Mouse (Mus musculus): ENCODE data around the gene Syt12.

The Syt12 gene

DNA sequence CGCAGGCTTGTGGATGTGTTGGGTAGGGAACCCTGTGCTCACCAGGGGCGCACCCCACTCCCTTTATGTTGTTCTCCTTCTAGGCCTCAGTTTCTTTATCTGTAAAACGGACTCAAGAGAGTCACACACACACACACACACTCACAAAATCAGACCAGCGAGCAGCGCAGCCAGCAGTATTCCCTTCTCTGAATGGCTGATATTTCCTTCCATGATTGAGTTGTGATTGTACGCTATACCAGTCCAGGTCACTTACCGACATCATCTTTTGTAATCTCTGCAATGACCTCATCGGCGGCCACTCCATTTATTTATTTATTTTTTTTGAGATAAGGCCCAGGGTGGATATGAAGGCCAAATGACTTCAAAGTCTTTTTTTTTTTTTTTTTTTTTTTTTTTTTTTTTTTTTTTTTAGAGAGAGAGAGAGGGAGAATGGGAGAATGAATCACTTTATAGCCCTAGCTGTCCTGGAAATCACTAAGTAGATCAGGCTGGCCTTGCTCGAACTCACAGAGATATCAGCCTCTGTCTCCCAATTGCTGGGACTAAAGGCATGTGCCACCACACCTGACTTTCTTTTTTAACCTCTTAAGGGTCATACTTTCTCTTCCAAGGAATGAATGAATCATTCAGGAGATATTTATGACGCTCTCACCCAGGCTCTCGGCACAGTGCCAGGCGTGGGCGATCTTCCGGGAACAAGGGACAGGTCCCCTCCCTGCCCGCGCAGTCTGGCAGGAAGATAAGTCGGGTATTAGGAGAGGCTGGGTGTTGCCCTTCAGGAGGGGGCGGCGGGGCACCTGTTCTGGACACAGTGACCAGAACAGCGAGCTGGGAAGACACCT, at the start of gene Syt12:
Syt12 (minus strand) TSS at position 103 of the 845 bp plus-strand sequence.
- DNase-seq (ENCODE audit: extremely low read depth, low read depth): peak; percentile 12

DNA sequence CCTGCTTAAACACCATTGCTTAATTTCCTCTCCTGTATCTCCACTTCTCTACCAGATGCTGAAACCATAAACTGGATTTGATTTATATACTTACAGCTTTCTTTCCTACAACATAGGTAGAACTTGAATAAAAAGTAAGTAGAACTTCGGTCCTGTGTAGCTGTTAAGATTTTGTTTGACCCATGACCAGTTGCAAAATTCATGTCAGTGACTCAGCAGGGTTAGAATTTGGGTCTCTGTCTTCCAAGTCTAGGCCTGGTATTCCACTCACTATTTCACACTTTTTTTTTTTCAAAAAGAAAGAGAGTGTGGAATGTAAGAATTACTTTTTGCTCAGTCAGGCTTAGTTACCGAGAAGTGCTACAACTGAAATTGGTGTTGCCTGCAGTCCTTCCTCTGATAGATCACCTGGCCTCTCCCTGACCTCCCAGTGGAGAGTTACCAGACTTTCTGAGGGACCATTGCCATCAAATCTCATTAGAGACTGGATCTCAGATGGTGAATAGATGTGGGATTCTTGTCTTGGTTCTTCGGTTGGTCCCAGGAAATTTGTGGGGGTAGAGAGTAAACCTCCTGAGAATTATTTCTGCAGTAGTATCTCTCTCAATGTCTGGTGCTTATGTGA, 44.3 kb upstream of the Syt12 start:
- DNase-seq (ENCODE audit: extremely low read depth, low read depth): no peak

DNA sequence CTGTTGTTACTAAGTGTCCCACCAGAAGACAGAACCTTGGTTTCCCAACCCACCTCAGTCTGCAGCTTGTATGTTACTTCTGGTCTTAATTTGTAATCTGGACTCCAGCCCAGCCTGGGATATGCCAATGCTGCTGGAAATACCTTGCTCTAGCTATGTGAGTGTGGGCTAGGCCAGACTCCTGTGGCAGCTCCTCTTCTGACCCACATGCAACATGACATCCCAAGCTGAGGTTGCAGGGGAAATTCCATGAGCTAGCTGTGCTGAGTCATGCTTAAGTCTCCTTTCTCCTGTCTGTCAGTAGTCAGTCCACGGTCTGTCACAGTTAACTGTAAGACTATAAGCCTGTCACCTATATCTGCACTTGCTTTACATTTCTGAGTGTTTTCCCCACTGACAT, 40.2 kb upstream of the Syt12 start:
- DNase-seq (ENCODE audit: extremely low read depth, low read depth): no peak

DNA sequence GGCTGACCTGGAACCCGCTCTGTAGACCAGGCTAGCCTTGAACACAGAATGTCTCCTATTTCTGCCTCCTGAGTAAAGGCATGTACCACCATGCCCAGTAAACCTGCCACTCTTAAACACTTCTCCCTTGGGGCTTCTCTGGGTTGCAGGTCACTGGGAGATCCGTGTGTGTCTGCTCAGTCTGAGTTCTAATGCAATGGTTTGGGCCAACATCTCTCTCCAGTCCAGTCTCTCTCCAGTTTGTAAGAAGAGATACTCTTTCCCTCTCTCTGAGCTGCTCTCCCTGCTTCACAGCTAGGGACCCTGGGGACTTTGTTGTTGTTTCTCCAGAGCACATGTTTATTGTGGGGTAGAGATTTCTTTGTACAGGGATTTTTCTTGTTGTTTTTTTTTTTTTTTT, 39.0 kb upstream of the Syt12 start:
- no peak for DNase-seq (ENCODE audit: extremely low read depth, low read depth)

DNA sequence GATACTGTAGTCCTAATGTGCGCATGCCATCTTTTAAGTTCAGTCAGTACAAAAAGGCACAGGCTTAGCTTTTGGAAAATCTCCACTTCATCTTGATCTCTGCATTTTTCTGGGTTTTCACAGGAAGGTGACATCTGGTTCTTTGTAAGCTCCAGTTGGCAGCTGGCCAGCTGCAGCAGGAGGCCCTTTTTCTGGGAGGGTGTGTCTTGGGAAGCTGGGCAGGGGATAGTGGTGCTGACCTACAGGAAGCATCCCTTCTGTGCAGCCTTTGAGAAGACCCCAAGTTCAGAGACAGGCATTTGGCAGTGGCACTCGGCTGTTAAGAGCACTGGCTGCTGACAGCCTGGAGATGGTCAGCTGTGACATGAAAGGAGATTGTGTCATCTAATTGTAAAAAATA, 38.5 kb upstream of the Syt12 start:
- no peak for DNase-seq (ENCODE audit: extremely low read depth, low read depth)

DNA sequence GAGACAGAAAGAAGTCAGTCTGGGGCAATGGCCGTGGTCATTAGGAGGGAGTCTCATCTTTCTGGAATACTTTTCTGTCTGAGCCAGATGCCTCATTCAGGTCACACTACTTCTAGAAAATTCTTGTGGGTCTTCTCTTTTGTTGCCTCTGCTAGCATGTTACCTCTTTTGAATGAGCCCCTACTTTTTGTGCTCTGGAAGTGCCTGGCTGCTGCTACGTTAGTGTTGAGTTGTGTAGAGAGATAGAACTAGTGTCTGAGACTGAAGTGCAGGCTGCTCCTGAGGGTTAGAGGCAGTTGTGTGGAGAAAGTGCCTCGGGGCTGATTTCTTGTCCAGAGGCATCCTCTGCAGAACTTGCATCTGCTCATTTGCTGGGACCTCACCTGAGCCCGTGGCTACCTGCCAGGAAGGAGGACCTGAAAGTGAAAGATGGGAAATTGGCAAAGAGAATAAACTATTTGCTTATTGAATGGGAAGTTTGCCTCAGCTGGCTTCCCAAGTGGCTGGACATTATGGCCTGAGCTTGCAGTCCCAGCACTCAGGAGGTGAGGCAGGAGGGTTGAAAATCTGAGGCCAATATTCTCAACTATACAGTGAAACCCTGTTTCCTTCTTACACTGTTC, 36.1 kb upstream of the Syt12 start:
- no peak for DNase-seq (ENCODE audit: extremely low read depth, low read depth)

DNA sequence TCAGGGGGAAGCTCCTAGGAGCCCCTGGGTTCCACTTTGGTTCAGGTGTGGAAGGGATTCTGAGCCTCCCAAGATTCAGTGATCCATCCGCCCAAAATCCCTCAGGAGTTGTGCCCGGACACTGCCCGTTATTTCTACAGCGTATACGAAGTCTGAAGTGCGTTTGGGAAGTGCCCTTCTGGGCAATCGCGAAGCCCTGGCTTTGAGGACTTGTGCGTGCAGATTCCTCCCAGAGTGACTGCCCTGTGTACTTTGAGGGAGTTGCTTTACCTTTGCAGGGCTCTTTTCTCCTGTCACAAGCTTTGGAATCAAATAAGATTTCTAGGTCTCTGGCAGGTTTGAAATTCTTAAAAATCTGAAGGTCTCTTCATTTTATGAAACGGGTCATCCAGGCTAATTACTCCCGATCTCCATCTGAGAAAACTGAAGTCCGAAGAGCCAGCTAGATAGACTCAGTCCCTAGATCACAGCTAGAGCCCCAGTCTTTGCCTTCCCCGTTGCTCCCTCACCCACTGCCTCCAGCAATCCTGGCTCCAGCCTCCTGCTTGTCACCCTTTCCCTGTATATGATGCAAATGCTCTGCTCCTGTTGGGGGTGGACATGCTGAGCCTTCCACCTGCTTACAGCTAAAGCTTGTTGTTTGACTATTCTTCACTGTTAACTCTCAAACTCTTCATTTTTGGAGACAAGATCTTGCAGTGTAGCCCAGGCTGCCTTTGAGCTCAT, 34.0 kb upstream of the Syt12 start:
- DNase-seq (ENCODE audit: extremely low read depth, low read depth): no peak

DNA sequence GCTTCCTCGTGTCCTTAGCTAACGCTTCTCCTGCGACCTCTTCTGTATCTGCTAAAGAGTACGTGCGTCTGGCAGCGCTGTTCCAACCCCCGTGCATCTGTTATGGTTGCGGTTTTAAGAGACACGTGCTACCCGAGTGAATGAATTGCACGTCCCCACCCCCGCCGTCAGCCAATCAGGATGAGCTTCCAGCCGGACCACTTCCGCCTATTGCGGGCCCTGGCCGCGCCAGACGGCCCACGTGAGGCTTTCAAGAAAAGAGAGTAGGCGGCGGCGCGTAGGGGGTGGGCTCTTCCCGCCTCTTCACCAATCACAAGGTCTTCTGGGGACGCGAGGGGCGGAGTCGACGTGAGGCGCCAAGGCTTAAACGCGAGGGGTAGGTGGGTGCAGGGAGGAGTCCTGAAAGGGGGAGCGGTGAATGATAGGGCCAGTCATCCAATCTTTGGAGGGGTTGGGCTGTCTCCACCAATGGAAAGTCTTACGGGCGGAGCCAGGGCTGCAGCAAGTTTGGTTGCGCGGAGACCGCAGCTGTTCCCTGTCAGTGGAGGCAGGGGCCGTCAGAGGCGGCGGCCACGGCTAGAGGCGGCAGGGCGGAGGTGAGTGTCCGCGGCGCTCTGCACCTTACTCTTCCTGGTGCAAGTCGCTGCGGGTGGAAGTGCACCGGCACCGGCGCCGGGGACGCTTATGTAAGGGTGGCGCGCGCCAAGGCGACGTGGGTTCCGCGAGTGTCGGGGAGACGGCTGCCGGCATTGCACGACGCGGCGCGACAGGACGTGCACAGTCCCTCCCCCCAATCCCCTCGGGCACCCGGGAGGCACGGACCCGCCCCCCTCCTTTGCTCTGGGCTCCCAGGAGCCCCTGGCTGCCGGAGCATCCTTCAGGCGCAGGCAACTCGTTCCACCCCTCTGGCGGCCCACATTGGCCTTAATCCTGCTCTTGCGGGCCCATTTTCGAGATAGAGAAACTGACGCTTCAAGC, 33.0 kb upstream of the Syt12 start, which contains the start of gene Pcx:
Pcx (plus strand) TSS at position 487 of the 978 bp plus-strand sequence.
- DNase-seq (ENCODE audit: extremely low read depth, low read depth): peak; percentile 99

DNA sequence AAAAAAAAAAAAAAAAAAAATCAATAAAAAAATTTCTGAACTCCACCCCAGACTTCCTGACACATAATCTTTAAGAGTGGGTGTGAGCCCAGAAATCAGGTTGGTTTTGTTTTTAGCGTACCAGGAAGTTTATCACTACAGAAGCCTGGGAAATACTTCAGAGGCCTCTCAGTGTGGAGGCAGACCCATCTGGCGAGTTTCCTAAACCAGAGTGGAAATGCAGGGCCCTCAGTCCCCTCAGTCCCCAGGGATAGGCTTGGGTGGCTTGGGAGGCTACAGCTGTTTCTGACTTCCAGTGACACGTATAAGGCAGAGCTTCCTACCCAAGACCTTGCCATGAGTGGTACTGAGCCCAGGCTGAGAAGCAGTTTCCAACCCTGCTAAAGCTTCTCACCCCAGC, 30.5 kb upstream of the Syt12 start:
- DNase-seq (ENCODE audit: extremely low read depth, low read depth): no peak

DNA sequence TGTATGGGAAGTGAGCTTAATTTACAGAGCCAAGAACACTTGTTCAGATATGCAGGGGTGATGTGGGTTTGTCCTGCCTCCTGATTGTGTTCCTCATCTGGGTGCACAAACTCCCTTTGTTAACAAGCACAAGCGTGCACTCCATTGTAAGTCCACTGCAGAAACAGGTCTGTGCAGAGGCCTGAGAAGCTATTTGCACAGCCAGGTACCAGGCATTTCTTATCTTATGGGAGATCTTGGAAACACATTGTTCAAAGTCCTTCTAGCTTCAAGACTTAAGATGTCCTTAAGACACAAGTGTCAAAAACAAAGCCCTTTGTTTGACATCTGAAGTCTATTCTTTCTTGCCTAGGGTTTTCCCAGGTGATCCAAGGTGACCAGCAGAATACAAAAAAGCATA, 27.6 kb upstream of the Syt12 start:
- DNase-seq (ENCODE audit: extremely low read depth, low read depth): no peak

DNA sequence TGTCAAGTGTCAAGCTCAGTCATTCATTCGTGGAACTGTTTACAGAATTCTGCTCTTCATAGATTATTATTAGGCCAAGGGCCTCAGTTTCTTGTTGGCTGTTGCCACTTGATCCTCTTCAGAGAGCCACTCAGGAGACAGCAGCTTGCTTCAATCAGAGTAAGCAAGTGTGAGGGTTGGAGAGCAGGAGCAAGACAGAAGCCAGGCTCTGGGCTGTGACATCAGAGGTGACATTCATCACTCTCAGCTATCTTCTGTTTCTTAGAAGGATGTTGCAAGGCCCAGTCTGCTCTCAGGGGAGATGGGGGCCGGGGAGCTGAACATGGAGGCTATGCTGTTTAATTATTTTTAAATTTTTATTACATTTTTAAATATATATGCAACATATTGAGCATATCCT, 25.5 kb upstream of the Syt12 start:
- no peak for DNase-seq (ENCODE audit: extremely low read depth, low read depth)

DNA sequence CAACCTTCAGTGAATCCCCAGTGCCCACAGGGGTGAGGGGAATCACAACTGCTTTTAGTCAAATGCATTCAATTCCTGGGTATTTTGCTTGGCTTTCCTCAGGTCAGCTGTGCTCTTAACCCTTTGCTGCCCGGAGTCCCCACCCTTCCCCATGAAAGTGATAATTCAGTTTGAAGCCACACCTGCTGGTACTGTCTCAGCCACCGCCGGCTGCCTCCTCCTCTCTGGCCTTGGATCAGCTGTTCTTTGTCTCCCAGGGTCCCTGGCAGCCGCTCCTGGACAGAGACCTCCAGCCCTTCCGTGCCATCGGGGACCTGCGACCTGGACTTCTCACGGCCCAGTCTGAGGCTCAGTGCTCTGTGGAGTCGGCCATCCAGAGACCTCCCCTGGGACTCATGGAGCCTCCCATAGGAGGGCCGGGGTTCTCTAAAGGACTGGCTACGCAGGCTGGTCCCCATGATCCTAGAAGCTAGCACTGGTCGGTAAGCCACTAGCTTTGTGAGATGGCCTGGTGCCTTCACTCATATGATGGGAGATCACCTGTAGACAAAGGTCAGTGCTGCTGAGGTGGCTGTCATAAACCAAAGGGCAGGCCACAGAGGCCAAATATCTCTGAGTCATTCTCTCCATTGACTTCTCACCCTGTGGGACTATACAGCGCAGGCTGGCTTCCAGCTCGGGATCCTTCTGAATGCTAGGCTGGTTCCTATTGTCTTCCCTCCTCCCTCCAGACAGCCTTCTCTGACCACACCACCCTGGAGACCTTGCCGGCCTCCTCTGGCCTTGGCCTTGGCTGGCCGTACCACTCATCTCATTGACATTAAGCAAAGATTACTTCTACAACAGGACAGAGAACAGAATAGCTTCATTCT, 21.1 kb upstream of the Syt12 start, which contains the start of gene 2010003K11Rik:
2010003K11Rik (minus strand) TSS at position 522 of the 872 bp plus-strand sequence.
- no peak for DNase-seq (ENCODE audit: extremely low read depth, low read depth)

DNA sequence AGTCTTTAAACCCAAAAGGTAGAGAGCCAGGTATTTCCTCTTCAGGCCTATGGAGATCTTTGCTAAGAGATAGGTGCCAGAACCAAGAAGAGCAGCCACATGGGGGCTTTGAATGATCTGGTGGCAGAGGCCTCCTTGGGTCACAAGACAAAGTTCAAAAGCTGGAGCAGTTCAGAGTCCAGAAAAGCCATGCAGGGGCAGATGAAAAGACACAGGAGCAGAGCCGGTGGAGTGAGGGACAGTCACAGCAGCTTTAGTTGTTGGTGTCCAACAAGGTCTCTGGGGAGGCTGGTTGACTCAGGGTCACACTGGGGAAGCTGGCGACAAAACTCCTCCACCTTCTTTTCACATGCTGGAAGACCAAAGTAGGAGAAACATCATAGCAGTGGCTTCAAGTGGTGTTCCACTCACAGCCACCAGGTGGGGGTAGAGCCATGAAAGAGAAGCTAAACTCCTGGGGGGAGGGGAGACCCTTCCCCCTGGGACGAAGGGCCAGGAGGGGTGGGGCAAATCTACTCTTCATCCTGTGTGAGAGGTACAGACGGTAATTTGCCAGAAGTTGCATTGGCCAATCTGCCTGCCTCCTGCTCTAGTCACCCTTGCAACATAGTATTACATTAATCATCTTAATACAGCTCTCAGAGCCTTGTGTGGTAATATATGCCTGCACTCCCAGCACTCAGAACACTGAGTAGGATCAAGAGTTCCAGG, 20.2 kb upstream of the Syt12 start:
- DNase-seq (ENCODE audit: extremely low read depth, low read depth): no peak

DNA sequence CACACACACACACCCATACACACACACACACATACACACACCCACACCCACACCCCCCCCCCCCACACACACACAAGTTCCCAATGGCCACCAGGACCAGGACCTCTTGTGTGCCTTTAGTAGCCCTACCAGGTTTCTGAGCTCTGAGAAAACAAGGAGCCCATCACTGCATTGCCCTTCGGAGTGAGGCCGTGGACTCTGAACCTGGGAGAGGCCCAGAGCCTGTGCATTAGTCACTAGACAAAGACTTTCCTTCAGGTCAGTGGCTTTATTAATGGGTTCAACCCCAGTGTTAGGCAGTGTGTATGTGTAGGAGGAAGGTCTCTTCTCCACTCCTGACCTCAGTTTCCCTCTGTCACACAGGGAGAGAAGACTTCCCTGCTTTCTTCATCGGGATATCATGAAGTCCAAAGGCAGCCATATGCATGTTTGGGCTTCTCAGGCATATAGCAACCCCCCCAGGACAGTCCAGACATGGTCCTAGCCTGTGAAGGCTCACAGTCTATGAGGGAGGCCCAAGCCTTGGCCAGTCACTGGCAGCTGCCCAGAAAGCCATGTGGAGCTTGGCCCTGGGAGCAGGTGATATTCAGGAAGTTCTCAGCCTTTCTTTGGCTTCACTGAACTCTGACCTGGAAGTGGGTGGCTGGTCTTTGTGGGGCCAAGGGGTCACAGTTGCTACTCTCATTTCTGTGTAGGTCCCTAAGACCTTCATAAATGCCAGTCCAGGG, 19.5 kb upstream of the Syt12 start:
- no peak for DNase-seq (ENCODE audit: extremely low read depth, low read depth)

DNA sequence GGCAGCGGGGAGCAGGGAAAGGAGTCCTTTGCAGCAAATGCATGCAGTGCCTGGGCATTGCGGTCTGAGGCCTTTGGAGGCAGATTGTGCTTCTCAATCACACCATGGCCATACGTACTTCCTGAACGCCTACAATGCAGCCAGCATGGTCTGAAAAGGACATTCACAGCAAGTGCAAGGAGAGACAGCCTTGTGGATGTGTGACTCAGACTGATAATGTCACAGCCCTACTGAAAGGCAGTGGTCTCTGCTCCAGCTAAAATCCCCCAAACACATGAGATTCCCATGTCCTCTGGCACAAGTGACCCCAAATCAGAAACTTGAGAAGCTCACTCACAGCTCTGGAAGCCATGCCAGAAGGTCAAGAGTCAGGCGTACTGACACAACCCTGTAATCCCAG, 18.6 kb upstream of the Syt12 start:
- DNase-seq (ENCODE audit: extremely low read depth, low read depth): no peak

DNA sequence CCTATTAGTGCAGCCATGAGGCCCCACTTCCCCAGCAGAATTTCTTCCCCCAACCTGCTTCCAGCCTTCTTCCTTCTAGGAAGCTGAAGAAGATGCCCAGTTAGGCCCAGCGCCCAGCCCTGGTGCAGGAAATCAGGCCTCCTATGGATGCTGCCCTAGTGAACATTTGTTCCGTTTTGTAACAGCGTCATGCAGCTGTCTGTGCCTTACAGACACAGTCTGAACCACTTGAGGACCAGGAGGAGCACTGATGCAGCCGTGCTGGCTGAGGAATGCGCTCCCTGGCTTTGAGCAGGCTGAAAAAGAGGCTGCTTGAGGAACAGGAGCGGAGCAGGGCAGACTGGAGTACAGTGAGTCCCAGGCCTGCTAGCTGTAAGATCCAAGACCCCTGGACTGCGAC, 17.5 kb upstream of the Syt12 start:
- no peak for DNase-seq (ENCODE audit: extremely low read depth, low read depth)

DNA sequence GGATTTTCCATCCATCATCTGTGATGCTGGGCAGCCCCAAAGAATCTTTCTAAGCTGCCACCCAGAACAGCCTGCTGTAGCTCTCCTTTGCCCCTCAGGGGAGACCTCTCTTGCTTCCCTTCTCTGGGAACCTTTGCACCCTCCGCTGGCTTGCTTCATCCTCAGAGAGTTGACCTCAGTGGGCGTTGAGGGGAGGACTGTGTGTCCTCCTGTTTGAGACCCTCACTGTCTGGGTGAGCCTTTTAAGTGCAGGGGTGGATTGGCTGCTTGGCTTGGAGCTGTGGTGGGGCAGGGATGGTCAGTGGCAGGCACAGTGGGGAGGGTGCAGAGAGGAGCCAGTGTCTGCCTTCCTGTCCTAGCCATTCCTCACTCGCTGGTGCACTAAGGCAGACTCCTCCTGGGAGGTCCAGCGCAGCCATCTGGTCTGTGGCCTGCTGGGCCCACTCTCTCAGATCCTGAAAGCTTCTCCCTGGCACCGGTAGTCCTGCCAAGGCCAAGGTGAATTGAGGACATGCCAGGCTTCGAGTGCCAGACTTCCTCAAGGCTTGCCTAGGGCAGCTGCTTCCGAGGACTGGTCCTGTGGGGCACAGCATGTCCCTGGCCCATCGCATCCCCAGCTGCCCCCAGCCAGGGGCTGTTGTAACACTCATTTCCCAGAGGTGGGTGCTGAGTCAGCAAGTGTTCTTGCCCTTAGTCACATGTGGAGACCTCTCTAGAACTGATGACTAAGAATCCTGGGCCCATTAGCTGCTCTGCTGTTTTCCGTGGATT, 15.5 kb upstream of the Syt12 start:
- no peak for DNase-seq (ENCODE audit: extremely low read depth, low read depth)
